Mouse (Mus musculus): Measurements from ENCODE around the gene Fam8a1.
A peak's percentile ranks its signal among the peaks of the same experiment; 100 is the strongest.

Gene Fam8a1

DNA sequence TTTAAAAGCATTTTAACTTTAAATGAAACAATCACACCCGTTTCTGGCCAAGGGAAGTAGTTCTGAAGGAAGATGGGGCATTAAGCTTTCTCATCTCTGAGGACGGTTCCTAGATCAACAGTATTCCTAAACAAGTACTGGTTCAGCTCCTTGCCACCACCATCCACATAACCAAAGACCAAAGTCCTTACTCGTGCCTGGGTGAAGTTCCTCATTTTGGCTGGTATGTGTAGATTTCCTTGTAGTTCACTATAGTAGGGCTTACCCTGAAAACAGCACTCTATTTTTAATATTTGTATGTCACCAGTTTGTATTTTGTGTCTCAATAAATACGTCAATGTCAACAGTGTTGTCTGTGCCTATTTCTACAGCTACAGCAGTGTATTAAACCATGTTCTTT lies 8.4 kb downstream of the Fam8a1 start:
- no peak for DNase-seq (ENCODE audit: low spot score)

DNA sequence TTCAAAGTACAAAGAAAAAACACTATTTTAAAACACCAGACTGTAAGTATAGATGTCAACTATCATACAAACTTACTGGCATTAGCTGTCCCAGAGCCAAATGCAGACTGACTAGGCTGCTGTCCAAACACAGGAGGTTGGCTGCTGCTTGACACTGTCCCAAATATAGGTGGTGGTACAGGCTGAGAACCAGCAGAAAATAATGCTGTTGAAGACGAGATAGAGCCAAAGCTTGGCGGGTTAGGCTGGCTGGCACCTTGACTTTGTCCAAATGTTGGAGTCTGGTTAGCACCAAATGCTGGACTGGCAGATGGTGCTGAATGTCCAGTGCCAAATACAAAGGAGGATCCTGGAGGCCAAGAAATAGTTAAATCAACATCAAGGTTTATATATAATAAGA lies 13.6 kb downstream of the Fam8a1 start:
- DNase-seq (ENCODE audit: low spot score) = no peak

DNA sequence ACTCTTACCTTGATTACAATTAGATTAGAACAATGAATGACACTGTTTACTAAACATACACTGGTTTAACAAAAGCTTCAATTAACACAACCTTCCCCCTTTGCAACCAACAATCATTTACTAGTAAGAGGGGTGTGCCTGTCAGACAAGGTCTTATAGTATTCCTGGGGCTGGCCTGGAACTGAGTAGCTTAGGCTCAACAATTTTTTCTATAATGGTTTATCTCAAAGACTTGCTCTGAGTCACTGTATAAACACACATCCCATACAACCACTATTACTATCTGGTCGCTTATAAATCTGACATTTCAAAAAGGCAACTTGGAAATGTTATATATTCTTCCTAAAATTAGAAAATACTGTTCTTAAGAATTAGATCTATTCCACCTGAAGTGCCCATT lies 14.0 kb downstream of the Fam8a1 start:
- no peak for DNase-seq (ENCODE audit: low spot score)

DNA sequence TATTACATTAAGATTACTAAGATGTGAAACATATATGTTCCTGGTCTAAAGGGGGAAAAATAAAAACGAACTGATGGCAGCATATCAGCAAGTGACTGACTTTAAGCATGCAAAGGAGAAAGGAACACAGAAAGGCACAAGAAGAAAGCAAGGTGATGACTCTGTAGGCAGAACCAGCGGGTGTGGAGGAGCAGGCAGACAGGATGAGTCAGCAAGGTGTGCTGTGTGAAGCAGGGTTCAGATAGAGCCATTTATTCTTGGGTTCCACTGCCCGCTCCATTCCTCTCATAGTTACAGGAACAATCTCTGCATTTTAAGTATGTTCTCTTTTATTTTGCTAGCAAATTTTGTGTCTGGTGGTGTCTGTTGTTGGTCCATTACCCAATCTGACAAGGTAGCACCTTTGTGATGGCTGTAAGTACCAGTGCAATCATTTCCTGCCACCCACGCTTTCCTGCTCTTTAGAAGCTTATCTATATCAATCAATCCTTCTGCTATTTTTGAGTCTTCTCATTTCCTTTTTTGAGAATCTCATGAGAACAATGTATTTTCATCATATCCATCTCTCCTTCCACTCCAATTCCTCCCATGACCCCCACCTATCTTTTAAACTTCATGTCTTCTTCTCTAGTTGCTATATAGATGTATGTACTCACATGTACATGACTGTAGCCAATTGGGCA lies 21.4 kb downstream of the Fam8a1 start:
- DNase-seq (ENCODE audit: low spot score) = no peak

DNA sequence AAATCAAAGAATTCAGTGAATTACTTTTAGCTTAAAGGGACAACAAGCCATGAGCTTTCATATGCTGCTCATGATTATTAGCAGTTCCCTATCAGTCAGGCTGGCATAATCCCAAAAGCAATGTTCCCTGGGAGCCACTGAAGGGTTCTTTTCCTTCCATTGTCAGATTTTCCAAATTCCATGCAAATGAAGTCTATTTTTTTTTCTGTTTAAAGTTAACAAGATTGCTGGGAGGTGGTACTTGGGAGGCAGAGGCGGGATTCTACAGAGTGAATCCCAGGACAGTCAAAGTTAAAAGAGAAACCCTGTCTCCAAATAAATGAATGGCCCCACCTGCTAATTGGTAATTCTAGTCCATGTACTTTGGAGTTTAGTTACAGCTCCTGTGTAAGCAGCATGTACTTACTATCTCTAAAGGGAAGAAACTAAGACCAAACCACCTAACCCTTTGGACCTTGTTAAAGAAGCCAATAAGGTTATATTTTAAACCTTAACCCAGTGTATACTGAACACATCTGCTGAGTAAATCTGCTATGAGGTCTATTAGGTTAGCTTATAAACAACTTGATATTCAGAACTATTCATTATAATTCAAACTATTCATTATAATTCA lies 26.1 kb downstream of the Fam8a1 start:
- peak; percentile 31 for DNase-seq (ENCODE audit: low spot score)

DNA sequence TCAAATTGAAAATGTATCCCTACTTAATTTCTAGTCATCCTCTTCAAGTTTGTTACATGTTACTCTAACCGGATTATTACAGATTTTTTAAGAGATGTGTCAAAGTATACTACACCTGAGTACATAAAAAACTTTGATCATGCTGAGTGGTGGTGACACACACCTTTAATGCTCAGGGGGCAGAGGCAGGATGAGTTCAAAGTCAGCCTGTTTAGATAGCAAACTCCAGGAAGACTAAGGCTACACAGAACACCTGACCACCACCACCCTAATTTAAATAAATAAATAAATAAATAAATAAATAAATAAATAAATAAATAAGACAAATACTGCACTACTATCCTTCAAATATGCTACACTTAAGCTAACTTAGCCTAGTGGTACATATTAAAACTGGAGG lies 26.6 kb downstream of the Fam8a1 start:
- DNase-seq (ENCODE audit: low spot score) = no peak

DNA sequence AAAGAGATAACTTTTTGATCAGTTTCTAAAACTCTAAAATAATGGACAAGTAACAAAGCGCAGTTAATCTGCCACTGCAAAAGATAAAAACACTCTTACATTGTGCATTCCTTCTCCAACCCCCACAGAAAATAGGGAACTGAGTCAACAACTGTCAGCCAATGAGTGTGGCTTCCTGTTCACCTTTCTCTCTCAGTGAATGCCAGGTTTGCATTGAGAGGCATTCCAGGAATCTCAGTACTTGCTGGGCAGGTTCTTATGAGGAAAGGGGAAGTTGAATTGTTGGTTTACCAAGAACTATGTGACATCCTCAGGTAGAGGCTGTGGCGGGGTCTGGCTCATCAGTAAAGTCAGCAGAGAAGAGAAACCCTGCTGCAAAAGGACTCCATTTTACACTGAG lies 27.5 kb downstream of the Fam8a1 start:
- DNase-seq (ENCODE audit: low spot score) = peak; percentile 67

DNA sequence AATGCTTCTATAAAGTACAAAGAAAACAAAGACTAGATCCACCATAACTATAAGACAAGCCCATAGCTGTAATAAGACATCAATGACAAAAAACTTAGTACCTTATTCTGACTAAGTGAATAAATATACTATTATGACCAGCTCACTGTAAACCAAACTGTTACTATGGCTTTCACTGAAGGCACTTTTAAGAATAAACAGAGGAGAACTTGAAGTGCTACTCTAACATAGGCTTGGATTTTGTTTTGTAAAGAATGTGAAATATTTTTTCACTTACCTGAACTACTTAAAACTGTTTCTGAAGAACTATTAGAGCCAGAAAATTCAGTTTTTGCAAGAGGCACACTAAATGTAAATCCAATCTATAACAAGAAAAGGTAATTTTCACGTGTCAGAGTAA lies 30.1 kb downstream of the Fam8a1 start:
- DNase-seq (ENCODE audit: low spot score) = no peak

DNA sequence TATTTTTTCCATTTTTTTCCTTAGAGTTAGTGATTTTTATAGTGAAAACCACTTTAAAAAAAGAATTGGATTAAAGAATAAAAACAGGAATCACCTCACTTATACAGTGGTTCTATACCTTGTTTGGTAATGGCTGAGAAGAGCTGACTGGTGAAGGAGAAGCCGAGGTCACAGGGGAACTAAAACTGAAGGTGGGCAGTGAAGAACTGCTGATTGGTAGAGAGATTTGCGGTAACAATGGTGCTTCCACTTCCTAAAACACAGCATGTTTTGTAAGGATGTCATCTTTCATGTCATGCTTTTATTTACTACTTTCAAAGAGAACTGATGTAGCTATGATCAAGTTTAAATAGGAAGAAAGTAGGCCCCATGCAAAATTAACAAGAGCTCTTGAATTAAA lies 32.2 kb downstream of the Fam8a1 start:
- no peak for DNase-seq (ENCODE audit: low spot score)

DNA sequence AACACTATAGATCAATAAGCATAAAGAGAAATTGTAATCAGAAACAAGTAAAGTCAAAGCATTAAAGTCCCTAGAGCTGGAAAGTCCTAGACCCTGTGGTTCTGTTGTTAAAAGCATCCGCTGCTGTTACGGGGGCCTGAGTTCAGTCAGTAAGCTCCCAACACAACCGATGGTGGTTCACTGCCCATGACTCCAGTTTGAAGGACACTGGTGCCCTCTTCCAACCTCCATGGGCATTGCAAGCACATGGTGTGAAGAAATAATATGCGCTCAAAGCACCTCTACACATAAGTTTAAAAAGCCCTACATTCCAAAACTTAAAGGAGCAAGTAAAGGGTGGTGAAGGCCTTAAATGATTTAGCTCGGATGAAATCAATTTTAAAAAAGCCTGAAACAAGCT lies 33.8 kb downstream of the Fam8a1 start:
- no peak for DNase-seq (ENCODE audit: low spot score)

DNA sequence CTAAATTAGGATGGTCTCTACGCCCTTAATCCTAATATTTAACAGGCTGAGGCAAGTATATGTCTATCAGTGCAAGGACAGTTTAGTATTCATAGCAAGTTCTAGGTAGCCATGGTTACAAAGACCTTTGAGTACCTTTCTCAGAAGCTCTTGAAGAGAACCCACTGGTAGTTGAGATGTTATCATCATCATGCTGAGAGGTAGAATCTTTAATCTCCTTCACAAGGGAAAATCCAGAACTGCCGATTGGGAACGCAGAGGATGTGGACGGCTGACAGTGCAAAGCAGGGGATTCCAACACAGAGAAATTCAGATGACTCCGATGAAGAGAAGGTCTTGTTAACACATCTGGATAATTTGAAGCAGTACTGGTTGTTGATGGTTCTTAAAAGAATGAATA lies 44.2 kb downstream of the Fam8a1 start:
- DNase-seq (ENCODE audit: low spot score) = no peak

DNA sequence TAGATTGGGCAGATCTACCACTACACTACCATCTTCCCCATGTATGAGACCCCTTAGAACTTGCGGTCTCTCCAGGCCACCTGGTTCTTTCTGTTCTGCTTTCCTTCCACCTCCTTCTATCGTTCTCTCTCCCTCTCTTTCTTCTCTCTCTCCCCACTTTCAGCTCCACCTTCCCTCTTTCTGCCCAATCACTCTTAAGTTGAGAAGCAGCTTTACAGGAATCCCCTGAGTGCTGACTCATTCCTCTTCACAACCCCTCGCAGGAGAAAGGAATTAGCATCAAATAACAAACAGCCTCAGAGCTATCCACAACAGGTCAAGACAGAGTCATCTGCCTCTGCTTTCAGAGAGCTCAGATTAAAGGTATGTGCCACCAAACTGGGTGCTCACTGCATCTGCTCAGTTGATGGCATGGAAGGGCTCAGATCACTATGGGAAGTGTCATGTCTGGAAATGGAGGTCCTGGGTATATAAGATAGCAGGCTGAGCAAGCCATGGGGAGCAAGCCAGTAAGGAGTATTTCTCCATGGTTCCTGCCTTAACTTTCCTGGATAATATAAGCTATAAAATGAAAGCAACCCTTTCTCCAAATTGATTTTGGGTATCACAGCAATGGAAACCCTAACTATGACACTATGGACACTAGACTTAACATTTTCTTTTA lies 46.8 kb downstream of the Fam8a1 start:
- DNase-seq (ENCODE audit: low spot score) = no peak

DNA sequence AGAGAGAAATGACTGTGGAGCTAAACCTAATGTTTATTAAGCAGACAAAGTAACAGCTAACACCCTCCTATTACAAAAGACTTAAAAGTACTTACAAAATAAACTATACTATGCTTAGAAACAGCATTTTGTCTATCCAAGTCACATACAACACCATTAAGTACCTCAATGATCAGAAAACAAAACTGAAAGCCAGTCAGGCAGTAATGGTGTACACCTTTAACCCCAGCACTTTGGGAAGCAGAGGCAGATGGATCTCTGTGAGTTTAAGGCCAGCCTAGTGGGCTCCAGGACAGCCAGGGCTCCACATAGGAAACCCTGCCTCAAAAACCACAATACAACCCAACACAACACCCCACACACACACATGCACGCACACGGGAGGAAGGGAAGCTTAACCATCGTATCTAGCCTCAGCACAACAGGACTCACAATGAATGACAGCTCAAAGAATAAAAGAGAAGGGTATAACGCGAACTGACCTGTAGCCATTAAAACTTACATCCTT lies 49.6 kb downstream of the Fam8a1 start:
- DNase-seq (ENCODE audit: low spot score) = no peak

DNA sequence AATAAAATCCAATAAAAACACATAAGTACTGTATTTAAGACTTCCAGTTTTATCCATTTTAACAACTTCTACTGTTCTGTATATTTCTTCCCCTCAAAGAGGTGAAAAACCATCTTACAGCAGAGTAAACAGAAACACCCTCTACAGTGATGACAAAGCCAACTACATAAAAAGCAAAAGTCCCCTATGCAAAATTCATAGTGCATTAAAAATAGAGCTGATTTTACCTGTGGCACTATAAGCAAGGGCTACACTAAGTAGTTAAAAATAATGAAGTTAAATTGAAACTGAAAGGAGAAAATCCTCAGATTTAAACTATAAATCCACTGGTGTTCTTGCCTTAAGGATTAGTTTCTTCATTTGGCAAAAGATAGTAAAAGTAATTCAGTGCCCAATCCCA lies 51.7 kb downstream of the Fam8a1 start:
- DNase-seq (ENCODE audit: low spot score) = no peak

DNA sequence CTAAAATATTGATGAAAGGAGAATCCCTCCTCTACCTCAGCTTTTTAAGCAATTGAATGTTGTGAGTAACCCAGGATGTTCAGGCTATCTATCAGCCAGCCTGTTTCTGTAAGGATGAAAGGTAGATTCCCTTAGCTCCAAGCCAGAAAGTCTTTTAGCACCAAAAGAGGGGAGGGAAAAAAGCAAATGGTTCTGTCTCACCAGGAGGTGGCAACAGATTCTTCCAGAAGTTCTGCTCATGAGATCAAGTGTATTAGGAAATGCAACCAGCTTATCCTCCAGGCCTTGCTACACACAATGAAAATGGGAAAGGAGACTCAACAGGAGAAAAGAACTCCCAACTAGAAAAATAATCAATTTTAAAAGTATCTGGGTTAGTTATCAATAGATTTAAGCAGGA lies 55.0 kb downstream of the Fam8a1 start:
- DNase-seq (ENCODE audit: low spot score) = peak; percentile 35

DNA sequence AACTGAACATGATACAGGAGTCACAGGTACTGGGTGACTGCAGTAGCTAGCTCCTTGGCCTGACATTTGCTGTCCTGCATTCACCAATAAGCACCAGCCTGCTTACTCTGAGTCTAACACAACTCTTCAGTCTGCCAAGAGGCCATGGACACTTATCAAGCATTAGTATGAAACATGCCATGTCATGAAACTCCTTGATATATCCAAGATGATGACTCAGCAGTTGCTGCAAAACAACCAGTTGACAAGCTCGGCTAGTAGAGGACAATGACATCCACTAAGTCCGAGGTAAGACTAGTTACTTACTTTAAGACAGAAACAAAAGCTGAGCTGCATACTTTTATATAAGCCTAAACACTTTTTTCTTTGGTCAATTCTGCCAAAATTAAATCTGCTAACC lies 55.9 kb downstream of the Fam8a1 start:
- DNase-seq (ENCODE audit: low spot score) = no peak

DNA sequence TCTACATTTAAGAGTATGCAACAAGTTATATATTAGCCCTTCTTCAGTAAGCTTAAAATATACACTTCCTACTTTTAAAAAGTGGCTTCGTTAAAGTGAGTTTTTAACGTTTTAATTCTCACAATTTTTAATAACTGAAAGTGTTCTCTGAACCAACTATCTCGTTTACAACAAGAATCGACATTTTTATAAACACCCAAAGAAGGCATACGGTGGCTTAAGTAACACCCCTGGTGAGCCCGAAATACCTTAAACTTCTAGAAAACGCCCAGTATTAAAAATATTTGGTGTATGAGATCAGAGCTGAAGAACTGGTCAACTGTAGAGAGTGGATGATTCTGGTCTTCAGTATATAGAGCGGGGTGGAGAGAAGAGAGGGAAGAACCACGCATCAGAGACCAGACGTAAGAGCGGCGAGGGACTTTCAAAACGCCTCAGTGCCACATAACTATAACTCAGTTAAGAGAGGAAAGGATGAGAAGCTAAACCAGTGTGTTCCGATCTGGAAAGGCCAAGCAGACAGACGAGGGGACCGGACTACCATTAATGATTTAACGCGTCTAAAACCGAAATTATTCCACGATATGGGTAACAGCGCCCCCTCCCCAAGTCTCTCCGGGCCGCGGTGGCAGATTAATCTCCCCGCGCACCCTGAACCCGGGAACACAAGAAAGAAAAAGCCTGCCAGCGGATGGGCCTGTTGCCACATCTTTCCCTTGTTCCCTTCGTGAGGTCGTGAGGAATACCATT lies 57.1 kb downstream of the Fam8a1 start:
- no peak for DNase-seq (ENCODE audit: low spot score)

DNA sequence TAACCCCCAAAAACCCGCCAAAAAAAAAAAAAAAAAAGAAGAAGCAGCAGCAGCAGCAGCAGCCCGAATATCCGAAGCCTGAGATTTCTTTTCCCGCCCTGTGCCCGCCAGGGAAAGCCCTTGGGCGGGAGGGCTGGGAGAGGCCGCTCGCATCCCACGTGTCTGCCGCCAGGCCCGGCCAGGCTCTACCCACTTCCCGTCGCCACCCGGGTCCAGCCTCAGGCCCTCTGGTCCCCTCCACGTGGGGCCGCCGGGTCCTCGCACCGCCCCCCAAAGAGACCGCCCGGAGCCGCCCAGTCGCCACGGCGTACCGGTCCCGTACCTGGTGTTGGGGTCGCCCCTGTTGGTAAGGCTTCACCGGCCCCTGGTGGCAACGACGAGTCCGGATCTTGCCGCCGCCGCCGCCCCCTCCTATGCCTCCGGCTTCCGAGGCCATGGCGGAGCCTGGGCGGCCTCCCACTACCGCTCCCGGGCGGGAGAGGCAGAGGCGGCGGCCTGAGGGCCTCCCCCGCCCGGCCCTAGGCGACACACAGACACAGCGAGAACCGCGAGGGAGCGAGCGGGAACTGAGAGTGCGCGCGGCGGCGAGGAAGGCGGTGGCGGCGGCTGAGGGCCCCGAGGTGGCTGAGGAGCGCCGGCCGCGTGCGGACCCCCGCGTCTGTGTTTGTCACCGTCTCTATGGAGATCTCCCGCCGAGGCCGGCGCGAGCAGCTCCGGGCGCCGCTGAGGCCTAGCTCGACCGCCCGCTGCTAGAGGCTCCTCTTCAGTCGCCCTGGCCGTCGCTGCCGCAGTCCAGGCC lies 57.9 kb downstream of the Fam8a1 start:
- peak; percentile 62 for DNase-seq (ENCODE audit: low spot score)

Measured in lung, postnatal 25 days (tissue).